Mouse (Mus musculus) E14TG2a.4 (cell line): ENCODE data around the gene Scnn1a.
A peak's percentile ranks its signal among the peaks of the same experiment; 100 is the strongest.

Experiments used
- H3K27me3 ChIP-seq: 2 replicates; pipeline ENCODE4 v1.6.1; 2014; ENCODE audit warnings: low read length, control low read depth; ENCODE audit not compliant: insufficient read depth
- H3K36me3 ChIP-seq: 2 replicates; pipeline ENCODE4 v1.6.1; 2014; ENCODE audit warnings: low read length, control low read depth; ENCODE audit not compliant: insufficient read depth
- H3K4me1 ChIP-seq: replicated peaks from 2 replicates; pipeline ENCODE4 v1.6.1; 2014; ENCODE audit warnings: low read depth, low read length, control low read depth
- H3K4me3 ChIP-seq: replicated peaks from 2 replicates; pipeline ENCODE4 v1.5.1; 2014; ENCODE audit warnings: mild to moderate bottlenecking, low read length
- H3K9me3 ChIP-seq: 2 replicates; pipeline ENCODE4 v1.6.1; 2014; ENCODE audit warnings: low read length, control low read depth
- CTCF ChIP-seq: conservative IDR thresholded peaks from 2 replicates; pipeline ENCODE4 v1.5.1; 2014; ENCODE audit warnings: low read length
- NANOG ChIP-seq: IDR thresholded peaks from 2 replicates; pipeline ENCODE4 v1.6.1; 2014; ENCODE audit warnings: borderline replicate concordance, low read length, mixed read lengths
- POU5F1 ChIP-seq: IDR thresholded peaks from 2 replicates; pipeline ENCODE4 v1.6.1; 2014; ENCODE audit warnings: low read length, borderline replicate concordance

Scnn1a gene

DNA sequence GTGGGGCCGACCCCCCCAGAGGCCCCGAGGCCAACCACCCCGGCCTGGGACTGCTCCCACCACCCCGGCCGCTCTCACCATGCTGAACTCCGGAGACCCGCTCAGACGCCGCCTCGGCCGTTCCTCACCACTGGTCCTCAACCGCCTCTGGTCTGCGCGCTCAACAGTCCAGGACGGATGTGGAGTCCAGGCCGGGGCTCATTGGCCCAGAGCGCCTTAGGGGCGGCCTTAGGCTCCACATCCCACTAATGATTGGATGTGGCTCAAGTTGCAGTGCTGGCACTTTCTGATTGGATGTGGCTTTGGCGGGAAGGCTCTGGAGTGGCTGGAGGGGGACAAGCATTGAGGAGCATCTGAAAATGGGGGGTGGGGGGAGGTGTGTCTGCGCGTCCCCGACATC, 34.6 kb upstream of the Scnn1a start, which contains the start of gene Tuba3a:
TSS of gene Tuba3a (minus strand) at position 153 of the 400 bp plus-strand sequence.
- Histone ChIP-seq H3K4me3 (peak within 1 kb of the TSS; percentile 74), H3K9me3 (peaks cover 3% of the 10 kb centered on the region; the same call in 1 of the 2 replicates), H3K4me1 (peaks cover 16% of the 10 kb centered on the region), H3K36me3 (peaks cover 19% of the 10 kb centered on the region), H3K27me3 (peaks cover 51% of the 10 kb centered on the region)
- no peak for TF ChIP-seq NANOG
- no peak for TF ChIP-seq CTCF
- no peak for TF ChIP-seq POU5F1

DNA sequence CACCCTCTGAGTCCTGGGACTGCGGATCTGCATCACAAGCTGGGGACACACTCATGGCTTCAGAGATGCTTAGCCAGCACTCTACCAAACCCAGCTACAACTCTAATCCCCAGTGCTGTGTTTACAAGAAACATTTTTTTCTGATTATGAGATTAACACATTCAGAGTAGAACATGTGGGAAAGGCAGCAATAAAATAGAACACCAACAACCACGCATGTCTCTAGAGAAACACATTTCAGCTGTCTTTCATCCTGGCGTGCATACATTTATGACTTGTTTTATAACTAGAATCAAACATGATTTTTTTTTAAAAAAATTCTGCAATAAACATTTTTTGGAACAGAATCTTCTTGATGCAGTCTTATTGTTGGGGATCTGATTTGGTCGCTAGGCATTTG, 33.5 kb upstream of the Scnn1a start:
- Histone ChIP-seq H3K4me1 (peaks cover 16% of the 10 kb centered on the region), H3K9me3 (peaks cover 8% of the 10 kb centered on the region; the same call in 1 of the 2 replicates), H3K4me3 (no peak overlapping the region), H3K36me3 (peaks cover 9% of the 10 kb centered on the region), H3K27me3 (peaks cover 57% of the 10 kb centered on the region)
- TF ChIP-seq POU5F1 (no peak), CTCF (no peak), NANOG (no peak)

DNA sequence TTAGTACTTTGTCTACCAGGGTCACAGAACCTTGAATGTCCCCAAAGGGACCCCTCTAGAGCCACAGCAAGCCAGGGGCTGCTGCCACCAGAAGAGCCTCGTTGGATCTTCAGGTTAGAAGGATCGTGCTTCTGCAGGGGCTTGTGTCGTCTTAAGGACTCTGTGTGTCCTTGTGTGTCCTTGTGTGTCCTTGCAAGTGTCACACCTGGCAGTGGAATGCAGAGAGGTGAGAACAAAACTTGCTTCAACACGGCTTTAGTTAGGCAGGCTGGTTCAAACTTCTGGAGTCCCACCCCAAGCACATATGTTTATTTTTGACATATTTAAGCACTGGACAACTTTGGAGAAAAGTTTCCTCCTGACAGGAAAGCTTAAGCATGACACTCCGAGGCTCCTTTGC, 31.7 kb upstream of the Scnn1a start:
- no peak overlapping the region for H3K4me3 ChIP-seq
- H3K9me3 ChIP-seq = peaks cover 13% of the 10 kb centered on the region
- no peak for TF ChIP-seq POU5F1
- no peak for TF ChIP-seq NANOG
- no peak for TF ChIP-seq CTCF
- H3K4me1 ChIP-seq = peaks cover 16% of the 10 kb centered on the region
- peaks cover 71% of the 10 kb centered on the region for H3K27me3 ChIP-seq
- no peaks in the 10 kb centered on the region for H3K36me3 ChIP-seq

DNA sequence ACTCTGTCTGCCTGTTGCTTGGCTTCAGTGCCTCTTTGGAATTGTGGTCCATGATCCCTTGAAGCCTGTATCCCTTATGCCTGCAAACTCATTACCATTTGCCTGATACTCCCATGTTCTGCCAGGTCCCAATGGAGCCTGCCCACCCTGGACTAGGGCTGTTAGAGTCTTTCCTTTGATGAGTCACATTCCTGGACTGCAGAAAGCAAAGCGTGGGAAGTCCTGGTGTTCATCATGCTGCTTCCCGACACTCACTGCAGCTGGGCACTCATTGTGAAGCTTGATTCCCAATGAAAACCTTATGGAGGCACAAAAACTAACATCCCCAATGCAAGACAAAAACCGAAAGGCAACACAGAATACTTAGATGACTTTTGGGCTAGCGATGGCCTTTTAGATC, 29.1 kb upstream of the Scnn1a start:
- Histone ChIP-seq H3K4me1 (no peaks in the 10 kb centered on the region), H3K36me3 (no peaks in the 10 kb centered on the region), H3K9me3 (peaks cover 12% of the 10 kb centered on the region), H3K4me3 (no peak overlapping the region), H3K27me3 (peaks cover 74% of the 10 kb centered on the region)
- TF ChIP-seq POU5F1 = no peak
- no peak for TF ChIP-seq NANOG
- TF ChIP-seq CTCF = no peak

DNA sequence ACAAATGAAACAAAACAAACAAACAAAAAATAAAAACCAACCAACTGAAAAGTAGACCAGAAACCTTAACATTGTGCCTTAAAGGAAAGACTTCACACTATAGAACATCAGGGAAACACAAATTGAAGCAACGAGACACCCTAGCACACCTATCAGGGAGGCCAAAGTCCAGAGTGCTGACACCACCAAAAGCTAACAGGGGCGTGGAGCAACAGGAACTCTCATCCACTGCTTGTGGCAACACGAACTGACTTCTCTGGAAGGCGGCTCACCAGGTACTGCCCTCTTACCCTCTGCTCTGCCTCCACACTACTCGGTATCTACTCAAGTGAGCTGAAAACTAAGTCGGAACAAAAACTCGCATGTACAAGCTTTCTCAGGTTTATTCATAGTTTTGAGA, 28.2 kb upstream of the Scnn1a start:
- Histone ChIP-seq H3K4me1 (no peaks in the 10 kb centered on the region), H3K27me3 (peaks cover 71% of the 10 kb centered on the region), H3K9me3 (peaks cover 11% of the 10 kb centered on the region), H3K4me3 (no peak overlapping the region), H3K36me3 (no peaks in the 10 kb centered on the region)
- TF ChIP-seq POU5F1 (no peak), NANOG (no peak), CTCF (no peak)

DNA sequence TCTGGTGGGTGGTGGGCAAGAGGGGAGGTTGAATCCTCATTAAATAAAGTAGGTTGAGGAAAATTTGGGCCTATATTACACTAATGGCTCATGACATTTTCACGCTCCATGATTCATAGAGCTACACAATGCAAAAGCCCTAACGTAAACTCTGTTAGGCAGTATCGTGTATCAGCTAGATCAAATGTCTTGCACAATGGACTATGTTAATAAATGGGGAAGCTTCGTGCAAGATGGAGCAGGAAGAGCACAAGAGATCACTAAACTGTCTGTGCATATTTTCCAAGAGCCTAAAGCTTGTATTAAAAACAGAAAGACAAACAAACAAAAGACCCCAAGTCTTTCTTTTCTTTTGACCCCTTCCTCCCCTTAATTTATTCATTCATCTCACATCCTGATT, 26.4 kb upstream of the Scnn1a start:
- H3K4me3 ChIP-seq = no peak overlapping the region
- H3K4me1 ChIP-seq = no peaks in the 10 kb centered on the region
- no peaks in the 10 kb centered on the region for H3K36me3 ChIP-seq
- no peak for TF ChIP-seq POU5F1
- no peak for TF ChIP-seq NANOG
- no peak for TF ChIP-seq CTCF
- peaks cover 53% of the 10 kb centered on the region for H3K27me3 ChIP-seq
- peaks cover 17% of the 10 kb centered on the region for H3K9me3 ChIP-seq

DNA sequence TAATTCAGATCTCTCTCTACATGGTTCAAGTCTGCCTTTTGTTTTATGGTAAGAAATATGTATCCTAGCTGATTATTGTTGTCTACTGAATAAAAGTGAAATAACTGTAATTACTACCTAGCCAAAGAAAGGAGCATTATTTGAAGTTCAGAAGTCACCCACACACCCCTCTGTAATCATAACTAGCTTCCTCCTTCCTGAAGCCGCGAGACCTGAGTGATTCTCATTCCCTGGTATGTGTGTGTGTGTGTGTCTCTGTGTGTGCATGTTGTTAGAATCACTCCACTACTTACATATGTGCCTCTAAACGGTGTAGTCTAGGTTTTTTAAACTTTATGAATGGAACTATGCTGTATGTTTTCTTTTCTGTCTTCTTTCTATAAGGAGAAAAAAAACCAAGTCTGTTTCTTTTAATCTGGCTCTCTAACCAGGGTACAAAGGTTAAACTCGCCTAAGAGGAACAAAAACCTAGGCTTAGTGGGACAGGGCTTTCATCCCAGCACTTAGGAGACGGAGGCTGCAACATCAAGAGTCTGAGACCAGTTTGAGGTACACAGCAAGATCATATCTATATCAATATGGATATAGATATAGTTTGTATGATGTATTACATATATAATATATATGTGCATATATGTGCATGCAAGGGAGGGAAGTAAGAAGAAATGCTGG, 23.2 kb upstream of the Scnn1a start:
- no peak overlapping the region for H3K4me3 ChIP-seq
- peaks cover 12% of the 10 kb centered on the region for H3K9me3 ChIP-seq
- no peaks in the 10 kb centered on the region for H3K36me3 ChIP-seq
- H3K27me3 ChIP-seq = peaks cover 31% of the 10 kb centered on the region
- TF ChIP-seq POU5F1 (no peak), CTCF (no peak), NANOG (no peak)
- peaks cover 6% of the 10 kb centered on the region for H3K4me1 ChIP-seq

DNA sequence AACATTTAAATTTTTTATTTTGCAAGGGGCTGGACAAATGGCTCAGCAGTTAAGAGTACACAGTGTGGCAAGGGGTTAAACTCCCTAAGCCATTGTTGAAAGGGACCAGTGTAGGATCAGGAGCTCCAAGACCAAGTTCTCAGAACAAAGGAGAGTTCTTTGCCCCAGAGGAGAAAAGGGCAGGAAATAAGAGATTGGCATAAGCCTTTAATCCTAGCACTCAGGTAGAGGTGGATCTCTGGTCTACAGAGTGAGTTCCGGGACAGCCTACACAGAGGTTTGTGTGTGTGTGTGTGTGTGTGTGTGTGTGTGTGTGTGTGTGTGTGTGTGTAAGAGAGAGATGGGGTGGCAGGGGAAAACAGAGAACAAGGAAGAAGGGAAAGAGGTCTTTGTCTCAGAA, 19.5 kb upstream of the Scnn1a start:
- Histone ChIP-seq H3K4me1 (peaks cover 6% of the 10 kb centered on the region), H3K9me3 (peaks cover 13% of the 10 kb centered on the region; the same call in 1 of the 2 replicates), H3K4me3 (no peak overlapping the region), H3K36me3 (no peaks in the 10 kb centered on the region), H3K27me3 (peaks cover 8% of the 10 kb centered on the region)
- TF ChIP-seq POU5F1 = no peak
- no peak for TF ChIP-seq NANOG
- no peak for TF ChIP-seq CTCF
